Mouse (Mus musculus) intestine, embryonic 16.5 days (tissue): Measurements from ENCODE around the gene E030030I06Rik. TPM values are rescaled to one million over a fixed set of nuclear protein-coding genes. Genes with fewer than 3 reads are reported as not detected.
"Not testable (repeated sequence)": the region's sequence is repeated elsewhere in the genome, so short reads cannot be mapped to it uniquely, and the experiment has no call there.

Experiments
- ATAC-seq: fragments of 200-750 bp; cut with Nextera tagmentation; 2 replicates; pipeline ENCODE4 v1.8.0; 2017; ENCODE audit warnings: moderate TSS enrichment, moderate library complexity
- H3K27ac ChIP-seq: fragments of 300-500 bp; sonication (generic); 2 replicates; pipeline ENCODE4 v1.5.1; 2014; ENCODE audit warnings: mild to moderate bottlenecking, low read length
- H3K27me3 ChIP-seq: fragments of 300-500 bp; sonication (generic); replicated peaks from 2 replicates; pipeline ENCODE4 v1.6.1; 2014; ENCODE audit warnings: low read length, control low read depth, mixed read lengths; ENCODE audit not compliant: control insufficient read depth, insufficient read depth
- H3K36me3 ChIP-seq: fragments of 300-500 bp; sonication (generic); 2 replicates; pipeline ENCODE4 v1.6.1; 2014; ENCODE audit warnings: low read length, control low read depth; ENCODE audit not compliant: control insufficient read depth, insufficient read depth
- H3K4me1 ChIP-seq: fragments of 300-500 bp; sonication (generic); 2 replicates; pipeline ENCODE4 v1.6.1; 2014; ENCODE audit warnings: low read length, control low read depth, mixed read lengths; ENCODE audit not compliant: control insufficient read depth, insufficient read depth
- H3K4me2 ChIP-seq: fragments of 300-500 bp; sonication (generic); 2 replicates; pipeline ENCODE4 v1.6.1; 2014; ENCODE audit warnings: low read depth, low read length, control low read depth
- H3K4me3 ChIP-seq: fragments of 300-500 bp; sonication (generic); 2 replicates; pipeline ENCODE4 v1.5.1; 2014; ENCODE audit warnings: mild to moderate bottlenecking, low read length
- H3K9ac ChIP-seq: fragments of 300-500 bp; sonication (generic); 2 replicates; pipeline ENCODE4 v1.6.1; 2014; ENCODE audit warnings: low read depth, low read length
- H3K9me3 ChIP-seq: fragments of 300-500 bp; sonication (generic); 2 replicates; pipeline ENCODE4 v1.6.1; 2016; ENCODE audit warnings: low read length, control low read depth; ENCODE audit not compliant: control insufficient read depth
- WGBS: fragments of 180-500 bp; shearing (Covaris S2); extraction: QIAGEN DNeasy Blood & Tissue Kit; methylation state at CpG from one replicate; pipeline ENCODE4 v1.1.7; 2014; 5-methylcytosine and 5-hydroxymethylcytosine counted together
- polyA plus RNA-seq: library from polyadenylated mRNA; unstranded; fragments of >200 nt; fragmentation: Nextera tagmentation; extraction: Ambion mirVana; gene quantifications from 2 replicates; pipeline ENCODE4 v1.2.1, GENCODE M21; 2015

Gene E030030I06Rik
- polyA plus RNA-seq, 1 experiment from 2014 or later, result 28.0 TPM

- not testable (repeated sequence) for H3K4me3 ChIP-seq, H3K36me3 ChIP-seq, H3K4me2 ChIP-seq, H3K9ac ChIP-seq, H3K27ac ChIP-seq, H3K9me3 ChIP-seq, ATAC-seq
- peaks cover 34% of the 10 kb centered on the region for H3K27me3 ChIP-seq
- 10% methylated on average over 7 of the region's 7 CpGs for WGBS
- peaks cover 12% of the 10 kb centered on the region for H3K4me1 ChIP-seq
These were observed 4.1 kb upstream of the E030030I06Rik start for GRCm38 (mm10) chr10:22153147-22153690.

GRCm38 (mm10) chr10:22151863-22152640 lies 3.0 kb upstream of the E030030I06Rik start:
- Histone ChIP-seq H3K27me3 (peaks cover 34% of the 10 kb centered on the region), H3K4me1 (peaks cover 12% of the 10 kb centered on the region)
- H3K9me3 ChIP-seq, ATAC-seq, H3K4me3 ChIP-seq, H3K9ac ChIP-seq, H3K36me3 ChIP-seq, H3K4me2 ChIP-seq, H3K27ac ChIP-seq: not testable (repeated sequence)
- WGBS, result 4% methylated on average over 11 of the region's 11 CpGs

GRCm38 (mm10) chr10:22151056-22151862 lies 2.2 kb upstream of the E030030I06Rik start:
- under 1% methylated on average over 53 of the region's 55 CpGs for WGBS
- H3K4me2 ChIP-seq, H3K36me3 ChIP-seq, H3K9ac ChIP-seq, H3K9me3 ChIP-seq, ATAC-seq, H3K27ac ChIP-seq: not testable (repeated sequence)
- Histone ChIP-seq H3K27me3 (peaks cover 27% of the 10 kb centered on the region), H3K4me1 (peaks cover 12% of the 10 kb centered on the region), H3K4me3 (0 out of 2 replicates have a peak overlapping the region, but pooled peaks have one; percentile 7)

- Histone ChIP-seq H3K4me3 (peak overlapping the region; percentile 68), H3K27me3 (peaks cover 22% of the 10 kb centered on the region), H3K9me3 (no peaks in the 10 kb centered on the region), H3K27ac (no peak overlapping the region), H3K4me1 (peaks cover 12% of the 10 kb centered on the region), H3K9ac (no peak overlapping the region), H3K4me2 (peak overlapping the region; percentile 98), H3K36me3 (no peaks in the 10 kb centered on the region)
- ATAC-seq, result no peak
- WGBS, result 0% methylated on average over 27 of the region's 27 CpGs
These were observed 1.5 kb upstream of the E030030I06Rik start for GRCm38 (mm10) chr10:22150593-22150992.

GRCm38 (mm10) chr10:22149691-22150465 lies 808 bp upstream of the E030030I06Rik start:
- Histone ChIP-seq H3K27ac (no peak overlapping the region), H3K4me3 (peak overlapping the region; percentile 68), H3K36me3 (no peaks in the 10 kb centered on the region), H3K9ac (peak overlapping the region; percentile 86), H3K4me2 (peak overlapping the region; percentile 98), H3K27me3 (peaks cover 17% of the 10 kb centered on the region), H3K9me3 (no peaks in the 10 kb centered on the region), H3K4me1 (peaks cover 12% of the 10 kb centered on the region)
- no peak for ATAC-seq
- WGBS, result under 1% methylated on average over 50 of the region's 50 CpGs

GRCm38 (mm10) chr10:22148441-22149072 lies 513 bp downstream of the E030030I06Rik start:
- H3K9me3 ChIP-seq, result no peaks in the 10 kb centered on the region
- H3K27ac ChIP-seq, result peak overlapping the region; percentile 83
- peak overlapping the region; percentile 68 for H3K4me3 ChIP-seq
- ATAC-seq, result peak; percentile 97
- H3K27me3 ChIP-seq, result peaks cover 17% of the 10 kb centered on the region
- H3K9ac ChIP-seq, result peak overlapping the region; percentile 86
- peaks cover 12% of the 10 kb centered on the region for H3K4me1 ChIP-seq
- under 1% methylated on average over 49 of the region's 50 CpGs for WGBS
- H3K36me3 ChIP-seq, result no peaks in the 10 kb centered on the region
- H3K4me2 ChIP-seq, result peak overlapping the region; percentile 98

- H3K4me3 ChIP-seq, result no peak overlapping the region
- no peak overlapping the region for H3K9ac ChIP-seq
- H3K4me1 ChIP-seq, result no peaks in the 10 kb centered on the region
- no peak overlapping the region for H3K4me2 ChIP-seq
- H3K9me3 ChIP-seq, result no peaks in the 10 kb centered on the region
- ATAC-seq, result no peak
- H3K36me3 ChIP-seq, result no peaks in the 10 kb centered on the region
- WGBS, result 79% methylated on average over 5 of the region's 5 CpGs
- no peaks in the 10 kb centered on the region for H3K27me3 ChIP-seq
- no peak overlapping the region for H3K27ac ChIP-seq
These were observed 6.1 kb downstream of the E030030I06Rik start for GRCm38 (mm10) chr10:22142926-22143325.

GRCm38 (mm10) chr10:22142194-22142593 lies 6.9 kb downstream of the E030030I06Rik start:
- not testable (repeated sequence) for H3K36me3 ChIP-seq, H3K4me3 ChIP-seq, H3K27ac ChIP-seq, ATAC-seq, H3K9me3 ChIP-seq, H3K9ac ChIP-seq, H3K27me3 ChIP-seq, H3K4me1 ChIP-seq, H3K4me2 ChIP-seq
- 84% methylated on average over 1 of the region's 1 CpGs for WGBS
